Mouse (Mus musculus): Measurements from ENCODE around the gene Psmd7. TPM values are rescaled to one million over a fixed set of nuclear protein-coding genes. Genes with fewer than 3 reads are reported as not detected.

Psmd7 gene
- polyA plus RNA-seq, 1 experiment from 2014 or later, result 240 TPM

- Histone ChIP-seq H3K4me3 (no peak overlapping the region), H3K9me3 (no peaks in the 10 kb centered on the region), H3K4me1 (no peaks in the 10 kb centered on the region), H3K36me3 (replicated peaks) (peaks cover 8% of the 10 kb centered on the region; the same call in 1 of the 2 replicates), H3K27me3 (replicated peaks) (no peaks in the 10 kb centered on the region), H3K4me2 (no peak overlapping the region), H3K27ac (no peak overlapping the region), H3K9ac (no peak overlapping the region)
- no peak for ATAC-seq (replicated peaks)
- WGBS, result 97% methylated on average over 11 of the region's 11 CpGs
These were observed 42.6 kb downstream of the Psmd7 start for GRCm38 (mm10) chr8:107545621-107546152.

GRCm38 (mm10) chr8:107544651-107545174, 43.6 kb downstream of the Psmd7 start:
- H3K4me1 ChIP-seq, result no peaks in the 10 kb centered on the region
- H3K27ac ChIP-seq, result no peak overlapping the region
- peaks cover 3% of the 10 kb centered on the region; the same call in 1 of the 2 replicates for H3K36me3 ChIP-seq (replicated peaks)
- no peaks in the 10 kb centered on the region for H3K27me3 ChIP-seq (replicated peaks)
- WGBS, result 54% methylated on average over 10 of the region's 10 CpGs
- H3K4me3 ChIP-seq, result no peak overlapping the region
- no peak overlapping the region for H3K4me2 ChIP-seq
- no peak overlapping the region for H3K9ac ChIP-seq
- no peaks in the 10 kb centered on the region for H3K9me3 ChIP-seq
- ATAC-seq (replicated peaks), result no peak

GRCm38 (mm10) chr8:107544211-107544610, 44.1 kb downstream of the Psmd7 start:
- Histone ChIP-seq H3K4me2 (no peak overlapping the region), H3K9me3 (no peaks in the 10 kb centered on the region), H3K4me1 (no peaks in the 10 kb centered on the region), H3K9ac (no peak overlapping the region), H3K27me3 (replicated peaks) (no peaks in the 10 kb centered on the region), H3K4me3 (no peak overlapping the region), H3K36me3 (replicated peaks) (peaks cover 3% of the 10 kb centered on the region; the same call in 1 of the 2 replicates), H3K27ac (no peak overlapping the region)
- WGBS, result 85% methylated on average over 8 of the region's 8 CpGs
- ATAC-seq (replicated peaks), result no peak

- ATAC-seq (replicated peaks), result no peak
- Histone ChIP-seq H3K9ac (no peak overlapping the region), H3K36me3 (replicated peaks) (peaks cover 3% of the 10 kb centered on the region; the same call in 1 of the 2 replicates), H3K4me3 (no peak overlapping the region), H3K4me2 (no peak overlapping the region), H3K9me3 (no peaks in the 10 kb centered on the region), H3K27me3 (replicated peaks) (no peaks in the 10 kb centered on the region), H3K4me1 (no peaks in the 10 kb centered on the region), H3K27ac (no peak overlapping the region)
- 90% methylated on average over 11 of the region's 11 CpGs for WGBS
These were observed 44.5 kb downstream of the Psmd7 start for GRCm38 (mm10) chr8:107543714-107544113.

- Histone ChIP-seq H3K36me3 (replicated peaks) (peaks cover 3% of the 10 kb centered on the region; the same call in 1 of the 2 replicates), H3K9ac (no peak overlapping the region), H3K27ac (no peak overlapping the region), H3K9me3 (no peaks in the 10 kb centered on the region), H3K4me3 (no peak overlapping the region), H3K4me1 (no peaks in the 10 kb centered on the region), H3K4me2 (no peak overlapping the region), H3K27me3 (replicated peaks) (no peaks in the 10 kb centered on the region)
- ATAC-seq (replicated peaks), result no peak
- 87% methylated on average over 3 of the region's 3 CpGs for WGBS
These were observed 46.1 kb downstream of the Psmd7 start for GRCm38 (mm10) chr8:107542151-107542550.

GRCm38 (mm10) chr8:107541369-107541768, 46.9 kb downstream of the Psmd7 start:
- 92% methylated on average over 4 of the region's 4 CpGs for WGBS
- Histone ChIP-seq H3K27ac (no peak overlapping the region), H3K9ac (no peak overlapping the region), H3K36me3 (replicated peaks) (peaks cover 3% of the 10 kb centered on the region; the same call in 1 of the 2 replicates), H3K4me2 (no peak overlapping the region), H3K9me3 (no peaks in the 10 kb centered on the region), H3K27me3 (replicated peaks) (no peaks in the 10 kb centered on the region), H3K4me3 (no peak overlapping the region), H3K4me1 (no peaks in the 10 kb centered on the region)
- no peak for ATAC-seq (replicated peaks)

GRCm38 (mm10) chr8:107540623-107541022, 47.6 kb downstream of the Psmd7 start:
- no peak for ATAC-seq (replicated peaks)
- H3K36me3 ChIP-seq (replicated peaks), result 0 out of 2 replicates have a peak, but pooled peaks cover 3% of the 10 kb centered on the region
- H3K9ac ChIP-seq, result no peak overlapping the region
- H3K4me1 ChIP-seq, result no peaks in the 10 kb centered on the region
- no peaks in the 10 kb centered on the region for H3K9me3 ChIP-seq
- WGBS, result 85% methylated on average over 12 of the region's 12 CpGs
- H3K27me3 ChIP-seq (replicated peaks), result no peaks in the 10 kb centered on the region
- H3K27ac ChIP-seq, result no peak overlapping the region
- H3K4me2 ChIP-seq, result no peak overlapping the region
- H3K4me3 ChIP-seq, result no peak overlapping the region

GRCm38 (mm10) chr8:107537472-107537871, 50.8 kb downstream of the Psmd7 start:
- Histone ChIP-seq H3K27me3 (replicated peaks) (no peaks in the 10 kb centered on the region), H3K27ac (no peak overlapping the region), H3K4me3 (no peak overlapping the region), H3K4me1 (no peaks in the 10 kb centered on the region), H3K9ac (no peak overlapping the region), H3K4me2 (no peak overlapping the region), H3K36me3 (replicated peaks) (0 out of 2 replicates have a peak, but pooled peaks cover 3% of the 10 kb centered on the region), H3K9me3 (no peaks in the 10 kb centered on the region)
- WGBS, result 90% methylated on average over 4 of the region's 4 CpGs
- ATAC-seq (replicated peaks), result no peak

MicroRNAs encoded within 50 kb of the gene (microRNA counts, 519-probe panel; counts per million panel counts)
- 3,360 counts per million, percentile 78 among the panel's probes with 10 or more counts for microRNA mmu-miR-140

Small RNA genes lying within 50 kb of the gene (microRNA-seq; reads per million reads assigned to microRNA genes)
- gene Mir140, result 3,884 reads per million, percentile 89 among the genes with 10 or more reads in this experiment

Other genes starting within 250 kb of the Psmd7 start
- gene Nqo1, start 185.3 kb downstream of the Psmd7 start, polyA plus RNA-seq (2015; fragmentation: Nextera tagmentation; extraction: Ambion mirVana), result 4.1 and 5.5 TPM in 2 replicates
- gene Nob1, start 163.4 kb downstream of the Psmd7 start, polyA plus RNA-seq (2015; fragmentation: Nextera tagmentation; extraction: Ambion mirVana), result 68.0 and 70.0 TPM in 2 replicates
- 43.0 and 44.3 TPM in 2 replicates for gene Wwp2, start 152.1 kb downstream of the Psmd7 start, polyA plus RNA-seq (2015; fragmentation: Nextera tagmentation; extraction: Ambion mirVana)

Data from midbrain, embryonic 15.5 days (tissue).